Mouse (Mus musculus): ENCODE results near the gene Taf1a.

DNA sequence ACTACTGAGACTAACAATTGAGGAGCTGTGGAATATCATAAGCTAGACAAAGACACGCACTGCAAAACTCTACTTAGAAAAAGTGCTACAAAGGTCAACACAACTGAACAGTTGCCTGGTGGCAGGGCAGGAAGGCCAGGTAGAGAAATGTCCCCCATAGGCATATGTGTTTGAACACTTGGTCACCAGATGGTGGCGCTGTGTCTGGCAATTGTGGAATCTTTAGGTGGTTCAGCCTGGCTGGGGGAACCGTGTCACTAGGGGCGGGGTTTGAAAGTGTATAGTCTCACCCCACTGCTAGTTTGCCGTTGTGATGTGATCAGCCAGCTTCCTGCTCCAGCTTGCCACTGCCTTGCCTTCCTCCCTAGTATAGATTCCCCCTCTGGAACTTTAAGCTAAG, 14.1 kb upstream of the Taf1a start:
- no peak for TF ChIP-seq CTCF (IDR thresholded peaks at IDR 0.05; ENCODE audit: low read depth, low read length)
- no peak for TF ChIP-seq GATA1 (IDR thresholded peaks at IDR 0.05; ENCODE audit: borderline replicate concordance, low read length)
- TF ChIP-seq POLR2AphosphoS5 (IDR thresholded peaks at IDR 0.05; ENCODE audit: insufficient replicate concordance, low read depth, low read length) = no peak
- no peak for TF ChIP-seq TAL1 (conservative IDR thresholded peaks at IDR 0.05; ENCODE audit: low read depth, low read length)
- no peak for TF ChIP-seq GATA2 (IDR thresholded peaks at IDR 0.05; ENCODE audit: borderline replicate concordance, low read depth, low read length)
